ENCODE assay signal across 27 mouse cellular contexts in the genomic region with DNA sequence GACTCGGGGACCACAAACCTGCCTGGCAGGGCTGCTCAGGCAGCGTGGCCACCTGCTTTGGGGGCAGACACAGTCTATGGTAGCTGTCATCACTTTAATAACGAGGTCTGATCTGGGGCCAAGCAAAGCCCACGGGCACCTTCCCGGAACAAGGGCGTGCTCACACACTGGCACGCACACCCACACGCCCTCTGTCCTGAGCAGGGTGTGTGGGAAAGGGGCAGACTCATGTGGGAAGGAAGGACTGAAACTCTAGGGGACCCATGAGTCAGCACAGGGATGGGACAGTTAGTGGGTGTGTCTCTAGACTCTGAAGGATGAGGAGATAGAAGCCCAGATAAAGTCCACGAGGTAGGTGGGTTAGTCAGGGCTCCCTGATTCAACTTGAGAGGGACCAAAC.
DNase-seq lines count a peak whose midpoint lies in the region; TF ChIP-seq lines count a peak whose summit lies in the region.
"Had no signal": no experiment of that assay in that cellular context is flagged by ENCODE, and none has a peak within 500 bp of the region (broad histone marks: within the 10 kb centered on the region; RNA-seq: fewer than 3 reads in every experiment).

No protein-coding gene starts in this region.

- H3K4me3 ChIP-seq in C2C12 (ENCODE audit: insufficient read depth, poor library complexity, severe bottlenecking), result no peak overlapping the region
- H3K4me3 ChIP-seq in small intestine, adult 2 months (ENCODE audit: low read depth, low read length), result peak overlapping the region; percentile 38
- no peak overlapping the region for H3K4me3 ChIP-seq in layer of hippocampus, adult 2 months
- H3K4me3 ChIP-seq: embryonic facial prominence, embryonic 12.5 days; forebrain, embryonic 15.5 days; heart, embryonic 13.5 days; limb, embryonic 12.5 days; liver, embryonic 12.5 days; midbrain, embryonic 12.5 days; neural tube, embryonic 12.5 days had no signal

- peak overlapping the region; percentile 14 for H3K27ac ChIP-seq in small intestine, adult 2 months (ENCODE audit: insufficient read depth, low read depth, low read length)
- H3K27ac ChIP-seq in layer of hippocampus, adult 2 months, result no peak overlapping the region
- H3K27ac ChIP-seq: embryonic facial prominence, embryonic 12.5 days; forebrain, embryonic 15.5 days; heart, embryonic 13.5 days; limb, embryonic 12.5 days; liver, embryonic 12.5 days; midbrain, embryonic 12.5 days; neural tube, embryonic 12.5 days had no signal

- no peaks in the 10 kb centered on the region for H3K27me3 ChIP-seq in C2C12 (ENCODE audit: control insufficient read depth, insufficient read depth, insufficient read length)
- no peaks in the 10 kb centered on the region for H3K27me3 ChIP-seq in small intestine, adult 2 months (ENCODE audit: control insufficient read depth, insufficient read depth, low read length)
- H3K27me3 ChIP-seq: embryonic facial prominence, embryonic 12.5 days; forebrain, embryonic 15.5 days; limb, embryonic 12.5 days; midbrain, embryonic 12.5 days; neural tube, embryonic 12.5 days had no signal

- DNase-seq in MN1 (ENCODE audit: low spot score), result peak; percentile 13
- DNase-seq in induced T-regulatory cell, adult 2 months (ENCODE audit: low read depth), result peak; percentile 43
- DNase-seq in cerebellum, postnatal 25 days, result no peak
- no peak for DNase-seq in frontal cortex, postnatal 10 days (ENCODE audit: low spot score in 2 of 2)
- DNase-seq in layer of hippocampus, adult 2 months (ENCODE audit: low spot score in 2 of 2), result no peak
- DNase-seq in left cerebral cortex, postnatal 14 days (ENCODE audit: low spot score in 2 of 2), result no peak
- DNase-seq: adrenal gland, postnatal 36 days; cerebellum, adult 11 months; cerebellum, adult 9-11 months; gastrocnemius, postnatal 10 days; heart, adult 11 months; heart, postnatal 14 days; kidney, adult 9 months; kidney, postnatal 14 days; layer of hippocampus, postnatal 36 days; lung, adult 18-20 months; lung, postnatal 10 days; thymus, postnatal 14 days had no signal

- TF ChIP-seq CTCF in C2C12 (IDR thresholded peaks at IDR 0.05; ENCODE audit: control insufficient read depth, insufficient read depth, insufficient read length), result no peak
- no peak for TF ChIP-seq CTCF in small intestine, adult 2 months (IDR thresholded peaks at IDR 0.05; ENCODE audit: extremely low read depth, insufficient read length, insufficient replicate concordance, low read depth, low read length)
- no peak for TF ChIP-seq CTCF in layer of hippocampus, adult 2 months (conservative IDR thresholded peaks at IDR 0.05)

- TF ChIP-seq POLR2A in small intestine, adult 2 months (IDR thresholded peaks at IDR 0.05; ENCODE audit: low read depth, low read length), result no peak

- peaks cover 18% of the 10 kb centered on the region for H3K4me1 ChIP-seq in small intestine, adult 2 months (ENCODE audit: control insufficient read depth, insufficient read depth, insufficient read length, low read length)
- H3K4me1 ChIP-seq: embryonic facial prominence, embryonic 12.5 days; forebrain, embryonic 15.5 days; limb, embryonic 12.5 days; midbrain, embryonic 12.5 days; neural tube, embryonic 12.5 days had no signal

- H3ac ChIP-seq in C2C12 (ENCODE audit: control insufficient read depth, insufficient read length, low read depth), result no peak overlapping the region

- intact Hi-C loops in left cerebral cortex, postnatal 14 days (cut with DNase I), result no loop called here

- H3K36me3 ChIP-seq in C2C12 (ENCODE audit: control insufficient read depth, insufficient read depth), result no peaks in the 10 kb centered on the region
- H3K36me3 ChIP-seq in small intestine, adult 2 months (ENCODE audit: control insufficient read depth, insufficient read depth, low read length), result no peaks in the 10 kb centered on the region
- H3K36me3 ChIP-seq: embryonic facial prominence, embryonic 12.5 days; forebrain, embryonic 15.5 days; heart, embryonic 13.5 days; limb, embryonic 12.5 days; liver, embryonic 12.5 days; midbrain, embryonic 12.5 days; neural tube, embryonic 12.5 days had no signal

- 23% methylated on average over 9 of the region's 9 CpGs for WGBS in small intestine, adult 2 months

- no peaks in the 10 kb centered on the region for H3K79me3 ChIP-seq in C2C12 (ENCODE audit: low read depth)

- H3K79me2 ChIP-seq in C2C12 (ENCODE audit: control insufficient read depth, insufficient read depth), result no peaks in the 10 kb centered on the region

TF ChIP-seq in C2C12, 6 proteins besides CTCF, POLR2A, EP300 and RAD21:
- TF ChIP-seq CEBPB (IDR thresholded peaks at IDR 0.05; ENCODE audit: low read depth) (no peak), MAX (IDR thresholded peaks at IDR 0.05) (peak; percentile 57), FOSL1 (IDR thresholded peaks at IDR 0.05; ENCODE audit: insufficient read depth, low read length, poor library complexity, severe bottlenecking) (peak; percentile 2)
TF ChIP-seq in C2C12: peak in this region for 2.

Comparison
In these comparisons a context has a peak if more than half of its experiments do, and no peak if none do; other contexts are left out.
1. DNase-seq: peak in MN1 (single experiment) and induced T-regulatory cell, adult 2 months (single experiment); none in cerebellum, postnatal 25 days (0 of 2), frontal cortex, postnatal 10 days (0 of 2), layer of hippocampus, adult 2 months (0 of 2) and left cerebral cortex, postnatal 14 days (0 of 2).